Mouse (Mus musculus) bone marrow, adult 2 months (tissue): Measurements from ENCODE around the gene Ly86.

Experiments
- CTCF ChIP-seq: fragments of 200-500 bp; IDR thresholded peaks from 2 replicates; pipeline ENCODE4 v1.5.1; 2011; ENCODE audit warnings: low read length, control low read depth; ENCODE audit not compliant: control insufficient read depth, insufficient read depth
- POLR2A ChIP-seq: fragments of 200-500 bp; IDR thresholded peaks from 2 replicates; pipeline ENCODE4 v1.6.1; 2011; ENCODE audit warnings: low read depth, mild to moderate bottlenecking, control low read depth, low read length, borderline replicate concordance; ENCODE audit not compliant: control insufficient read depth

- no peak for TF ChIP-seq CTCF
- TF ChIP-seq POLR2A, result no peak
Measured at GRCm38 (mm10) chr13:37329747-37330146, 15.3 kb upstream of the Ly86 start.
